Mouse (Mus musculus) embryonic facial prominence, embryonic 11.5 days (tissue): ENCODE data around the gene Itga4. TPM values are rescaled to one million over a fixed set of nuclear protein-coding genes. Genes with fewer than 3 reads are reported as not detected.
A peak's percentile ranks its signal among the peaks of the same experiment; 100 is the strongest.

ENCODE experiments used
- ATAC-seq: fragments of 200-750 bp; cut with Nextera tagmentation; replicated peaks from 2 replicates; pipeline ENCODE4 v1.8.0; 2017; ENCODE audit warnings: low read depth; ENCODE audit not compliant: insufficient number of reproducible peaks, low FRiP score, low TSS enrichment
- DNase-seq: peaks from one replicate; pipeline ENCODE4 v3.0.0-alpha.2; 2015; ENCODE audit warnings: low spot score
- H3K27ac ChIP-seq: fragments of 300-500 bp; sonication (generic); replicated peaks from 2 replicates; pipeline ENCODE4 v1.5.1; 2014; ENCODE audit warnings: mild to moderate bottlenecking, low read depth, low read length, control low read depth
- H3K27me3 ChIP-seq: fragments of 300-500 bp; sonication (generic); 2 replicates; pipeline ENCODE4 v1.6.1; 2014; ENCODE audit warnings: mild to moderate bottlenecking, low read length, moderate library complexity, mixed read lengths; ENCODE audit not compliant: control insufficient read depth, insufficient read depth
- H3K36me3 ChIP-seq: fragments of 300-500 bp; sonication (generic); replicated peaks from 2 replicates; pipeline ENCODE4 v1.6.1; 2014; ENCODE audit warnings: low read depth, mild to moderate bottlenecking, low read length, moderate library complexity, mixed read lengths; ENCODE audit not compliant: control insufficient read depth, insufficient read depth
- H3K4me1 ChIP-seq: fragments of 300-500 bp; sonication (generic); 2 replicates; pipeline ENCODE4 v1.6.1; 2014; ENCODE audit warnings: low read length, mixed read lengths; ENCODE audit not compliant: control insufficient read depth, insufficient read depth
- H3K4me2 ChIP-seq: fragments of 300-500 bp; sonication (generic); 2 replicates; pipeline ENCODE4 v1.6.1; 2014; ENCODE audit warnings: low read depth, mild to moderate bottlenecking, control low read depth, low read length, moderate library complexity
- H3K4me3 ChIP-seq: fragments of 300-500 bp; sonication (generic); 2 replicates; pipeline ENCODE4 v1.5.1; 2014; ENCODE audit warnings: low read depth, low read length, control low read depth
- H3K9ac ChIP-seq: fragments of 300-500 bp; sonication (generic); replicated peaks from 2 replicates; pipeline ENCODE4 v1.6.1; 2014; ENCODE audit warnings: mild to moderate bottlenecking, control low read depth, low read length
- H3K9me3 ChIP-seq: fragments of 300-500 bp; sonication (generic); replicated peaks from 2 replicates; pipeline ENCODE4 v1.6.1; 2016; ENCODE audit warnings: mild to moderate bottlenecking, low read length, inconsistent platforms, mixed read lengths; ENCODE audit not compliant: control insufficient read depth
- WGBS: fragments of 180-500 bp; shearing (Covaris S2); extraction: QIAGEN DNeasy Blood & Tissue Kit; methylation state at CpG from one replicate; pipeline ENCODE4 v1.1.7; 2014; 5-methylcytosine and 5-hydroxymethylcytosine counted together
- polyA plus RNA-seq: library from polyadenylated mRNA; unstranded; fragments of >200 nt; fragmentation: Nextera tagmentation; extraction: Ambion mirVana; gene quantifications from 2 replicates; pipeline ENCODE4 v1.2.1, GENCODE M21; 2014

The Itga4 gene
- polyA plus RNA-seq, 1 experiment from 2014 or later = 6.5 TPM

GRCm38 (mm10) chr2:79336141-79336540, 80.9 kb downstream of the Itga4 start:
- Histone ChIP-seq H3K9ac (no peak overlapping the region), H3K9me3 (no peaks in the 10 kb centered on the region), H3K4me3 (no peak overlapping the region), H3K36me3 (no peaks in the 10 kb centered on the region), H3K27me3 (no peaks in the 10 kb centered on the region), H3K4me1 (no peaks in the 10 kb centered on the region), H3K4me2 (no peak overlapping the region), H3K27ac (no peak overlapping the region)
- 92% methylated on average over 1 of the region's 1 CpGs for WGBS
- ATAC-seq (no peak), DNase-seq (no peak)

- 88% methylated on average over 1 of the region's 1 CpGs for WGBS
- H3K27ac ChIP-seq = no peak overlapping the region
- DNase-seq (no peak), ATAC-seq (no peak)
- no peaks in the 10 kb centered on the region for H3K27me3 ChIP-seq
- no peak overlapping the region for H3K4me3 ChIP-seq
- H3K9ac ChIP-seq = no peak overlapping the region
- H3K4me1 ChIP-seq = no peaks in the 10 kb centered on the region
- no peaks in the 10 kb centered on the region for H3K36me3 ChIP-seq
- no peak overlapping the region for H3K4me2 ChIP-seq
- H3K9me3 ChIP-seq = no peaks in the 10 kb centered on the region
These were observed 83.8 kb downstream of the Itga4 start for GRCm38 (mm10) chr2:79339003-79339402.

DNA sequence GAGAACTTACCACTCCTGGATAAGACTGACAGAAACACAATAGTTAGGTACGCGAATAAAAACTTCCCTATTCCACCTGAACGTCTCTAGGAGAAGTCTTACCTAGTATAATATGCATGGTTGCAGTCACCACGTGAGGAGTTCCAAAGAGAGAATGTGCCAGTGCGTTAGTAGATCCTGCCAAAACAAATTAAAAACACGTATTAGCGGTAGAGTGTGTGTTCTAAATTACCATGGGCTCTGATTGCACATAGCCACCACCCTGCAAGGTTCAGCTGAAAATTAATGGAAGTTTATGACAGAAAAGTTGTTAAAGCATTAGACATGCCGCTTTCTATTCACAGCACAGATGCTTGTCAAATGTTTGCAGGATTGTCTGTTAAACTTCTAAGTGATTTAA, 87.9 kb downstream of the Itga4 start:
- no peak for DNase-seq
- H3K4me2 ChIP-seq = no peak overlapping the region
- 86% methylated on average over 8 of the region's 8 CpGs for WGBS
- H3K4me1 ChIP-seq = no peaks in the 10 kb centered on the region
- H3K4me3 ChIP-seq = no peak overlapping the region
- no peak for ATAC-seq
- H3K9ac ChIP-seq = no peak overlapping the region
- H3K27ac ChIP-seq = no peak overlapping the region
- H3K36me3 ChIP-seq = no peaks in the 10 kb centered on the region
- H3K27me3 ChIP-seq = no peaks in the 10 kb centered on the region
- no peaks in the 10 kb centered on the region for H3K9me3 ChIP-seq

DNA sequence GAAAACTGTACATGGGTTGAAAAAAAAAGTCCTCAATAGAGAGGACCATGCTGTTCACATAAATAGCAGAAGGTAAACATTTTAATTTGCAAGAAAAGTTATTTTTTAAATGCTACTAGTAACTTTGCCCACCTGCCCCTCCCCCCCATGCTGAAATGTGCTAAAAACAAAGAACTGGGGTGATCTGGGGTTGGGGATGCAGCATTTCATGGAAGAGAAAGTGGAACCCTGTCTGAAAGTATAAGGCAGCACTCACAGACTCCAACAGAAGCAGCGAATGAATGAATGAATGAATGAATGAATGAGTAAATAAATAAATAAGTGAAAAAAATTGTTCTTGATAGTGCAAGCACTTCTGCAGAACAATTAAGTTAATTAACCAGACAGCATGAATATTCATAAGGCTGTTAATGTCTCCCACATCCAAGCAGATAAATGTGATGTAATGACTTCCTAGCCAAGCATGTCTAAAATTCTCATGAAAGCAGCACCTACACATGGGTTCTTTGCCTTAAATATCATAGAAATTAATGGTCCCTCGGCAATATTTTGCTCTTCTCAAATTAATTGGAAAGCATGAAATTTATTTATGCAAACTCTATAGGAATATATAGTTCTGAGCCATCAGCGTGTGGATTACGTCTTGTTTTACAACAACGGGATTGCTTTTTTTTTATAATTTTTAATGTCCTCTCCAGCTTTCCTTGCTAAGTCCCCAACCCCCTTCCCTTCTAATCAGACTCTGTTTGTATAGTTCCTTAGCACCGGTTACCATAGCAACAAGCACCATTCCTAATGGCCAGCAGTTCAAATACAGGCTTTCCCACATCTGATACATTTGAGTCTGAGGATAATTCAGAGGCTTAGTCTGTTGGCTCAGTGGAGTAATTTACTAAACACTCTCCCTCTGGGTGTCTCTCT, 96.2 kb downstream of the Itga4 start:
- peak; percentile 61 for DNase-seq
- H3K4me1 ChIP-seq = no peaks in the 10 kb centered on the region
- no peak overlapping the region for H3K4me3 ChIP-seq
- H3K9ac ChIP-seq = no peak overlapping the region
- no peaks in the 10 kb centered on the region for H3K36me3 ChIP-seq
- H3K27me3 ChIP-seq = no peaks in the 10 kb centered on the region
- no peak for ATAC-seq
- no peak overlapping the region for H3K27ac ChIP-seq
- H3K9me3 ChIP-seq = no peaks in the 10 kb centered on the region
- H3K4me2 ChIP-seq = no peak overlapping the region
- WGBS = 81% methylated on average over 6 of the region's 6 CpGs

GRCm38 (mm10) chr2:79352100-79352802, 97.0 kb downstream of the Itga4 start:
- no peaks in the 10 kb centered on the region for H3K36me3 ChIP-seq
- WGBS = 78% methylated on average over 4 of the region's 4 CpGs
- no peak overlapping the region for H3K4me3 ChIP-seq
- no peaks in the 10 kb centered on the region for H3K27me3 ChIP-seq
- no peaks in the 10 kb centered on the region for H3K4me1 ChIP-seq
- H3K9ac ChIP-seq = no peak overlapping the region
- H3K9me3 ChIP-seq = no peaks in the 10 kb centered on the region
- no peak for ATAC-seq
- H3K4me2 ChIP-seq = no peak overlapping the region
- H3K27ac ChIP-seq = no peak overlapping the region
- no peak for DNase-seq

DNA sequence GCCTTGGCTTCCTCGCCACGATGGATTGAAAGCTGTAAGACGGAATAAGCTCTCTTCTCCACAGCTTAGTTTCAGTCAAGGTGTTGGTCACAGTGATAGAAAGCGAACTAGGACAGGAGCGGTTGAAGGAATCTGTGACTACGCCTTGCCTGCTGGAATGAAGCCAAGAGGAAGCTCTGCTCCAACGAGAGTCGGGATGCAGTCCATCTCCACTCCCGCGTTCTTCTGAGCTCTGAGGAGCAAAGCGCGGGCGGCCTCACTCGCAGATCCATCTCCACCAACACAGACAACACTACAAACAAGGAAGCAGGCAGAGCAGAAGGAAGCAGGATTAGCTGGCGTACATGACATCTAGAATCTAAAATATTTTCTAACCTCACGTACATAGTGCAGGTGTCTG, 99.5 kb downstream of the Itga4 start:
- Histone ChIP-seq H3K4me3 (no peak overlapping the region), H3K27me3 (no peaks in the 10 kb centered on the region), H3K4me1 (no peaks in the 10 kb centered on the region), H3K4me2 (no peak overlapping the region), H3K9me3 (no peaks in the 10 kb centered on the region), H3K9ac (no peak overlapping the region), H3K36me3 (no peaks in the 10 kb centered on the region), H3K27ac (no peak overlapping the region)
- no peak for ATAC-seq
- 91% methylated on average over 16 of the region's 16 CpGs for WGBS
- no peak for DNase-seq

- Histone ChIP-seq H3K27me3 (no peaks in the 10 kb centered on the region), H3K9me3 (no peaks in the 10 kb centered on the region), H3K4me3 (no peak overlapping the region), H3K9ac (no peak overlapping the region), H3K36me3 (no peaks in the 10 kb centered on the region), H3K27ac (no peak overlapping the region), H3K4me1 (no peaks in the 10 kb centered on the region), H3K4me2 (no peak overlapping the region)
- DNase-seq = no peak
- ATAC-seq = no peak
- WGBS = 91% methylated on average over 3 of the region's 3 CpGs
These were observed 102.6 kb downstream of the Itga4 start for GRCm38 (mm10) chr2:79357835-79358234.

DNA sequence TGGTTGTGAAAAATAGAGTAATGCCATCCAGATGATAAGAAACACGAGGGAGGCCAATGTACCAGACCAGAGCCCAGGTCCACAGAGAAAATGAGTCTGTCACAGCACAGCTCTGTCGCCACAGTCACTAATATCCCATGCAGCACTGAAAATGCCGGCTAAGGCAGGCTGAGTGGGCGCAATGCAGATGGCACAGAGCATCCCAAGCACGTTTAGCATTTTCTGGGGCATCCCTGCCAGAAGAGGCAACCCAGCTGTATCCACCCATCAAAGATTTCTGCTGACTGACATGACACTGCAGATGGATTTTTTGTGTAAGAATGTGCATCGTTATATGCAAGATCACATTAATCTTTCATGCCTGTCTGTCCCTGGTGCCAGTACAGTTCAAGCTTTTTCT, 106.8 kb downstream of the Itga4 start:
- no peaks in the 10 kb centered on the region for H3K9me3 ChIP-seq
- 69% methylated on average over 6 of the region's 6 CpGs for WGBS
- no peak for DNase-seq
- no peak overlapping the region for H3K4me3 ChIP-seq
- no peaks in the 10 kb centered on the region for H3K27me3 ChIP-seq
- no peak overlapping the region for H3K9ac ChIP-seq
- no peak overlapping the region for H3K4me2 ChIP-seq
- no peaks in the 10 kb centered on the region for H3K4me1 ChIP-seq
- no peak overlapping the region for H3K27ac ChIP-seq
- H3K36me3 ChIP-seq = no peaks in the 10 kb centered on the region
- no peak for ATAC-seq
